Mouse (Mus musculus): ENCODE results near the gene Sec61g. TPM values are rescaled to one million over a fixed set of nuclear protein-coding genes. Genes with fewer than 3 reads are reported as not detected.

Sec61g gene
- 41.2 and 42.2 TPM in 2 replicates for polyA plus RNA-seq (2014; fragmentation: Nextera tagmentation; extraction: Ambion mirVana)

DNA sequence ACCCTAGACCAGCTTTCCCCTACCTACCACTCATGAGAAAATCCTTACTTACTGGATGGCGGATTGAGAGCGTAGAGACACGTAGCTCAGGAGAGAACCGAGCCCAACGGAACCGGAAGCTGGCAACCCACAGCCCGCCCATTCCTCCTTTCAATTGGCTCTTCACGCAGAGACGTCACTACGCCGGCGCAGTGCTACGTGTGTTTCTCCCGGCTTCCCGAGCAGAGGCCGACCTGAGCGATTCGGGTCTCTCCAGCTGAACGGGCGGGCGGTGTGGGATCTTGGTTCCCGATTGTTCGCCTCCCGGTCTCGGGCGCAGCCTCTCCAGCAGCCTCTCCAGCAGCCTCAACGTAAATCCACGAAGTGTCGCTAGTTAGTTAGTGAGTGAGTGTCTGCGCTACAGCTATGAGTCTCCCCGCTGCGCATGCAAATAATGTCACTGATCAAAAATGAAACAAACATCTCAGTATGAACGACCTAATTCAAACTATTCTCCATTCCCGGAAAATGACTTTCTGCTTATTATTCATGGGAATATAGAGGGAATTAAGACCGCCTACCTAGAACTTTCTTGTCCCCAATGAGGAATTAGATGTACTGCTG lies at the start of gene Sec61g:
TSS of gene Sec61g (minus strand) at position 433 of the 603 bp plus-strand sequence.
- DNase-seq (ENCODE audit: low spot score) (peak; percentile 93), ATAC-seq (ENCODE audit: insufficient read depth, low FRiP score, low TSS enrichment) (peak; percentile 99)
- Histone ChIP-seq H3K36me3 (ENCODE audit: control insufficient read depth, insufficient read depth, low read length) (peaks cover 4% of the 10 kb centered on the region), H3K27ac (ENCODE audit: low read depth, low read length) (peak within 1 kb of the TSS; percentile 62), H3K4me1 (ENCODE audit: control insufficient read depth, insufficient read depth, low read length) (peaks cover 5% of the 10 kb centered on the region; the same call in 1 of the 2 replicates), H3K9ac (ENCODE audit: low read length) (peak within 1 kb of the TSS; percentile 96), H3K9me3 (ENCODE audit: control insufficient read depth, low read length) (no peaks in the 10 kb centered on the region), H3K4me2 (ENCODE audit: low read depth) (peak within 1 kb of the TSS; percentile 61), H3K27me3 (ENCODE audit: control insufficient read depth, insufficient read depth, low read length) (no peaks in the 10 kb centered on the region), H3K4me3 (ENCODE audit: low read depth, low read length) (peak within 1 kb of the TSS; percentile 97)
- under 1% methylated on average over 35 of the region's 35 CpGs for WGBS

- Histone ChIP-seq H3K4me2 (ENCODE audit: low read depth) (no peak overlapping the region), H3K9me3 (ENCODE audit: control insufficient read depth, low read length) (no peaks in the 10 kb centered on the region), H3K27ac (ENCODE audit: low read depth, low read length) (no peak overlapping the region), H3K27me3 (ENCODE audit: control insufficient read depth, insufficient read depth, low read length) (no peaks in the 10 kb centered on the region), H3K4me3 (ENCODE audit: low read depth, low read length) (no peak overlapping the region), H3K36me3 (ENCODE audit: control insufficient read depth, insufficient read depth, low read length) (no peaks in the 10 kb centered on the region), H3K4me1 (ENCODE audit: control insufficient read depth, insufficient read depth, low read length) (no peaks in the 10 kb centered on the region), H3K9ac (ENCODE audit: low read length) (no peak overlapping the region)
- no peak for DNase-seq (ENCODE audit: low spot score)
- ATAC-seq (ENCODE audit: insufficient read depth, low FRiP score, low TSS enrichment) = no peak
- WGBS = 82% methylated on average over 5 of the region's 5 CpGs
Measured at GRCm38 (mm10) chr11:16546421-16547163, 38.3 kb upstream of the Sec61g start.

GRCm38 (mm10) chr11:16537379-16537778 lies 29.1 kb upstream of the Sec61g start:
- ATAC-seq (ENCODE audit: insufficient read depth, low FRiP score, low TSS enrichment) = no peak
- Histone ChIP-seq H3K4me1 (ENCODE audit: control insufficient read depth, insufficient read depth, low read length) (no peaks in the 10 kb centered on the region), H3K4me2 (ENCODE audit: low read depth) (no peak overlapping the region), H3K27me3 (ENCODE audit: control insufficient read depth, insufficient read depth, low read length) (no peaks in the 10 kb centered on the region), H3K4me3 (ENCODE audit: low read depth, low read length) (no peak overlapping the region), H3K27ac (ENCODE audit: low read depth, low read length) (no peak overlapping the region), H3K9ac (ENCODE audit: low read length) (no peak overlapping the region), H3K9me3 (ENCODE audit: control insufficient read depth, low read length) (no peaks in the 10 kb centered on the region), H3K36me3 (ENCODE audit: control insufficient read depth, insufficient read depth, low read length) (no peaks in the 10 kb centered on the region)
- 77% methylated on average over 1 of the region's 1 CpGs for WGBS
- no peak for DNase-seq (ENCODE audit: low spot score)

GRCm38 (mm10) chr11:16534582-16535553 lies 26.6 kb upstream of the Sec61g start:
- H3K9ac ChIP-seq (ENCODE audit: low read length) = no peak overlapping the region
- ATAC-seq (ENCODE audit: insufficient read depth, low FRiP score, low TSS enrichment) (no peak), DNase-seq (ENCODE audit: low spot score) (no peak)
- no peaks in the 10 kb centered on the region for H3K36me3 ChIP-seq (ENCODE audit: control insufficient read depth, insufficient read depth, low read length)
- no peak overlapping the region for H3K4me2 ChIP-seq (ENCODE audit: low read depth)
- no peak overlapping the region for H3K27ac ChIP-seq (ENCODE audit: low read depth, low read length)
- H3K27me3 ChIP-seq (ENCODE audit: control insufficient read depth, insufficient read depth, low read length) = no peaks in the 10 kb centered on the region
- H3K9me3 ChIP-seq (ENCODE audit: control insufficient read depth, low read length) = no peaks in the 10 kb centered on the region
- WGBS = 71% methylated on average over 5 of the region's 5 CpGs
- no peak overlapping the region for H3K4me3 ChIP-seq (ENCODE audit: low read depth, low read length)
- no peaks in the 10 kb centered on the region for H3K4me1 ChIP-seq (ENCODE audit: control insufficient read depth, insufficient read depth, low read length)

DNA sequence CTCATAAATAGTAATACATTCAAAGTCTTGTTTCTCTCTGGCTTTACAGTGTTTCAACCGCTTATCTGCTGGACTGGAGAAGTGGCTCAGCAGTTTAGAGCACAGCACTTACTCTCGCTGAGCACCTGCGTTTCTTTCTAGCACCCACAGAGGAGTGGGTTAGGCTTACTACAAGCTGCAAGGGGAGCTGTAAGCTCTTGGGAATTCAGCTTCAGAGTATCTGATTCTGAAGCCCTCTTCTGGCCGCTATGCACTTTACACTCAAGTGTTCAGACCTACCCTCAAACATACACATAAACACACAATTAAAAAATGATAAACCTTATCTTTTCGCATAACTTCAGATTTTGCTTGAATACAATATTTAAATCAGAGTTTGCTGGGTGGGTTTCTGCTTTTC lies 24.6 kb upstream of the Sec61g start:
- H3K4me3 ChIP-seq (ENCODE audit: low read depth, low read length) = no peak overlapping the region
- ATAC-seq (ENCODE audit: insufficient read depth, low FRiP score, low TSS enrichment) (0 out of 2 replicates have a peak, but pooled peaks have one; percentile 48), DNase-seq (ENCODE audit: low spot score) (no peak)
- WGBS = 27% methylated on average over 5 of the region's 5 CpGs
- H3K27me3 ChIP-seq (ENCODE audit: control insufficient read depth, insufficient read depth, low read length) = no peaks in the 10 kb centered on the region
- H3K4me1 ChIP-seq (ENCODE audit: control insufficient read depth, insufficient read depth, low read length) = no peaks in the 10 kb centered on the region
- no peak overlapping the region for H3K27ac ChIP-seq (ENCODE audit: low read depth, low read length)
- H3K36me3 ChIP-seq (ENCODE audit: control insufficient read depth, insufficient read depth, low read length) = no peaks in the 10 kb centered on the region
- H3K4me2 ChIP-seq (ENCODE audit: low read depth) = no peak overlapping the region
- no peak overlapping the region for H3K9ac ChIP-seq (ENCODE audit: low read length)
- H3K9me3 ChIP-seq (ENCODE audit: control insufficient read depth, low read length) = no peaks in the 10 kb centered on the region

GRCm38 (mm10) chr11:16528909-16529308 lies 20.6 kb upstream of the Sec61g start:
- H3K4me2 ChIP-seq (ENCODE audit: low read depth) = no peak overlapping the region
- H3K27ac ChIP-seq (ENCODE audit: low read depth, low read length) = no peak overlapping the region
- ATAC-seq (ENCODE audit: insufficient read depth, low FRiP score, low TSS enrichment) (no peak), DNase-seq (ENCODE audit: low spot score) (no peak)
- no peaks in the 10 kb centered on the region for H3K4me1 ChIP-seq (ENCODE audit: control insufficient read depth, insufficient read depth, low read length)
- H3K36me3 ChIP-seq (ENCODE audit: control insufficient read depth, insufficient read depth, low read length) = no peaks in the 10 kb centered on the region
- H3K27me3 ChIP-seq (ENCODE audit: control insufficient read depth, insufficient read depth, low read length) = no peaks in the 10 kb centered on the region
- H3K4me3 ChIP-seq (ENCODE audit: low read depth, low read length) = no peak overlapping the region
- no peak overlapping the region for H3K9ac ChIP-seq (ENCODE audit: low read length)
- no peaks in the 10 kb centered on the region for H3K9me3 ChIP-seq (ENCODE audit: control insufficient read depth, low read length)

DNA sequence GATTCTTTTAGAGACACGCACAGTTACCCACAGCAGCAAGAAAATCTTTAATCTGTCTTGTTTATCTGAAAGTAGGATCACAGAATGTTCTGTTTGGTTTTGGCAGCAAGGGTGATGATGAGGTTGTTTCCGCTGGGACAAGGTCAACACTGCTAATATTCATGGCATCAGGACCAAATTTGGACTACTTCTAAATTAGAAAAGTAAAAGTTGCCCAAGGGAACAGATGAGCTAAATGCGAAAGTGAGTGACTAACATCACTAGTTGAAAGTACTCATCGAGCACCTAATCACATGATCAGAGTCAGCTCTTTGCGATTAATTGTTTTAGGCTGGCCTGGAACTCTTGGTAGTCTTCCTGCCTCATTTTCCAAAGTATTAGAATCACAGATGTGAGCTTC lies 20.1 kb upstream of the Sec61g start:
- WGBS = 91% methylated on average over 5 of the region's 5 CpGs
- DNase-seq (ENCODE audit: low spot score) (no peak), ATAC-seq (ENCODE audit: insufficient read depth, low FRiP score, low TSS enrichment) (no peak)
- H3K4me3 ChIP-seq (ENCODE audit: low read depth, low read length) = no peak overlapping the region
- no peaks in the 10 kb centered on the region for H3K9me3 ChIP-seq (ENCODE audit: control insufficient read depth, low read length)
- no peaks in the 10 kb centered on the region for H3K36me3 ChIP-seq (ENCODE audit: control insufficient read depth, insufficient read depth, low read length)
- no peak overlapping the region for H3K27ac ChIP-seq (ENCODE audit: low read depth, low read length)
- no peak overlapping the region for H3K4me2 ChIP-seq (ENCODE audit: low read depth)
- H3K27me3 ChIP-seq (ENCODE audit: control insufficient read depth, insufficient read depth, low read length) = no peaks in the 10 kb centered on the region
- H3K4me1 ChIP-seq (ENCODE audit: control insufficient read depth, insufficient read depth, low read length) = no peaks in the 10 kb centered on the region
- H3K9ac ChIP-seq (ENCODE audit: low read length) = no peak overlapping the region

- Histone ChIP-seq H3K9ac (ENCODE audit: low read length) (no peak overlapping the region), H3K27me3 (ENCODE audit: control insufficient read depth, insufficient read depth, low read length) (no peaks in the 10 kb centered on the region), H3K27ac (ENCODE audit: low read depth, low read length) (no peak overlapping the region), H3K9me3 (ENCODE audit: control insufficient read depth, low read length) (no peaks in the 10 kb centered on the region), H3K36me3 (ENCODE audit: control insufficient read depth, insufficient read depth, low read length) (no peaks in the 10 kb centered on the region), H3K4me3 (ENCODE audit: low read depth, low read length) (no peak overlapping the region), H3K4me2 (ENCODE audit: low read depth) (no peak overlapping the region), H3K4me1 (ENCODE audit: control insufficient read depth, insufficient read depth, low read length) (no peaks in the 10 kb centered on the region)
- ATAC-seq (ENCODE audit: insufficient read depth, low FRiP score, low TSS enrichment) = no peak
- DNase-seq (ENCODE audit: low spot score) = no peak
- WGBS = 88% methylated on average over 5 of the region's 5 CpGs
Measured at GRCm38 (mm10) chr11:16527743-16528142, 19.5 kb upstream of the Sec61g start.
